Mouse (Mus musculus) kidney, adult 2 months (tissue): Measurements from ENCODE around the gene Zbtb42.
A peak's percentile ranks its signal among the peaks of the same experiment; 100 is the strongest.

Source experiments
- CTCF ChIP-seq: fragments of 200-500 bp; conservative IDR thresholded peaks from 2 replicates; pipeline ENCODE4 v1.5.1; 2011; ENCODE audit warnings: low read depth, mild to moderate bottlenecking, control low read depth, low read length, moderate library complexity, mixed read lengths; ENCODE audit not compliant: insufficient read depth, insufficient read length
- POLR2A ChIP-seq: fragments of 200-500 bp; IDR thresholded peaks from one replicate; pipeline ENCODE4 v1.6.1; 2011; ENCODE audit warnings: low read depth, low read length, control low read depth

- TF ChIP-seq CTCF, result 0 out of 2 replicates have a peak, but pooled peaks have one; percentile 18
- TF ChIP-seq POLR2A, result no peak
Observed at GRCm38 (mm10) chr12:112677943-112678554, 579 bp upstream of the Zbtb42 start.
